ENCODE assay signal across 7 mouse cellular contexts in the genomic region with DNA sequence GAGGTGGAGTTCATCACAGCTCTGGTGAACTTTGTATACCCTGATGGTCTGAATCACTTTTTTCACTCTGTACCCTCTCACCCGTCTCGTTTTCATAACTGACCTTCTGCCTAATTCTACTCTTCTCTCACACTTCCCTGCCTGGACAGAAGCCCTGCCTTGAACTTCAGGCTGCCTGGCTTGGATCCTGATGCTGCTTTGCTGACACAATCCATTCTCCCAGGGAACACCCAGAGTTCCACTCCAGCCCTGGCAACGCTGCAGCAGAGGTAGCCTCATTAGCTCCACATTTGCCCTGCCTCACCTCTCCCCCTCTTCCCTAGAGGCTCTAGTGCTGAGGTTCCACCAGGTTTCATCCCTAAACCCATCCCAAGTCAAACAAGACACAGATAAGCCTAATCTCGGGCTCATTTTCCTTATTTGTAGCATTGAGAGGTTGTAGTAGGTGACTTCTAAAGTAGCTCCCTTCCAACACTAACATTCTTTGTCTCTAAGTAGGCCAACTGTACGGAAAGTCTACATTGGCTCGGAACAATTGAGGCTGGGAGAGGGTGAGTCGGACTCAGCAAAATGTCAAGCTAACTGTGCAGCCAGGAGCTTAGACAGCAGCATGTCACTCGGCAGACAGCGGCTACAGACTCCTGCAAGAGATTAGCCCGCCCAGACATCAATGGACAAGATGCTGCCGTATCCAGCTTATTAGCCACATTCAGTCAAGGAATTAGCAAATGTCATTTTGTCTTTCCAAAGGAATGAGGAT. TPM values are rescaled to one million over a fixed set of nuclear protein-coding genes. Genes with fewer than 3 reads are reported as not detected.
A peak's percentile ranks its signal among the peaks of the same experiment; 100 is the strongest.
DNase-seq lines count a peak whose midpoint lies in the region; ATAC-seq and TF ChIP-seq lines count a peak whose summit lies in the region.

No protein-coding gene starts in this region.

- no peak for ATAC-seq in heart, embryonic 15.5 days (replicated peaks; ENCODE audit: insufficient number of reproducible peaks, insufficient read depth, low FRiP score, low read depth)
- ATAC-seq in liver, embryonic 14.5 days (ENCODE audit: insufficient read depth), result peak; percentile 36; the same call in 1 of the 2 replicates
- no peak for ATAC-seq in forebrain, postnatal 0 days

- peak overlapping the region; percentile 98 for H3K27ac ChIP-seq in brown adipose tissue, adult 24 weeks (replicated peaks; ENCODE audit: low read depth, low read length)
- peak overlapping the region; percentile 57 for H3K27ac ChIP-seq in heart, embryonic 15.5 days
- peak overlapping the region; percentile 73 for H3K27ac ChIP-seq in liver, embryonic 14.5 days
- H3K27ac ChIP-seq in forebrain, postnatal 0 days (ENCODE audit: low read depth, low read length), result no peak overlapping the region

- intact Hi-C loops in left cerebral cortex, postnatal 10 days (cut with DNase I), result no loop called here

- peaks cover 37% of the 10 kb centered on the region for H3K4me1 ChIP-seq in brown adipose tissue, adult 24 weeks (ENCODE audit: control insufficient read depth, insufficient read depth, insufficient read length, low read length)
- H3K4me1 ChIP-seq in heart, embryonic 15.5 days (replicated peaks), result peaks cover 12% of the 10 kb centered on the region
- peaks cover 41 to 51% of the 10 kb centered on the region in 2 experiments for H3K4me1 ChIP-seq in liver, embryonic 14.5 days (replicated peaks; ENCODE audit: control insufficient read depth in 2 of 2, insufficient read depth in 2 of 2, low read length in 1 of 2)
- H3K4me1 ChIP-seq in forebrain, postnatal 0 days (ENCODE audit: insufficient read depth), result no peaks in the 10 kb centered on the region

- no peaks in the 10 kb centered on the region for H3K9me3 ChIP-seq in heart, embryonic 15.5 days (replicated peaks)
- no peaks in the 10 kb centered on the region for H3K9me3 ChIP-seq in liver, embryonic 14.5 days (ENCODE audit: control insufficient read depth, low read length)
- no peaks in the 10 kb centered on the region for H3K9me3 ChIP-seq in forebrain, postnatal 0 days (ENCODE audit: low read length)

- no peak for TF ChIP-seq EP300 in liver, embryonic 14.5 days (IDR thresholded peaks at IDR 0.05; ENCODE audit: low read depth)

- WGBS in heart, embryonic 15.5 days, result 46% methylated on average over 11 of the region's 11 CpGs
- 63% methylated on average over 11 of the region's 11 CpGs for WGBS in liver, embryonic 14.5 days (ENCODE audit: insufficient replicate concordance)
- WGBS in forebrain, postnatal 0 days, result 59% methylated on average over 11 of the region's 11 CpGs

- no peak overlapping the region for H3K9ac ChIP-seq in heart, embryonic 15.5 days
- H3K9ac ChIP-seq in liver, embryonic 14.5 days (replicated peaks), result peak overlapping the region; percentile 29; the same call in 1 of the 2 replicates
- no peak overlapping the region for H3K9ac ChIP-seq in forebrain, postnatal 0 days

- H3K4me3 ChIP-seq in brown adipose tissue, adult 24 weeks (ENCODE audit: insufficient read depth, low read depth, low read length), result no peak overlapping the region
- H3K4me3 ChIP-seq in heart, embryonic 15.5 days, result no peak overlapping the region
- H3K4me3 ChIP-seq in liver, embryonic 14.5 days (ENCODE audit: insufficient read depth in 1 of 2, low read depth in 2 of 2, low read length in 2 of 2), result no peak overlapping the region
- no peak overlapping the region for H3K4me3 ChIP-seq in forebrain, postnatal 0 days (ENCODE audit: low read depth, low read length)

- H3K27me3 ChIP-seq in heart, embryonic 15.5 days, result no peaks in the 10 kb centered on the region
- H3K27me3 ChIP-seq in liver, embryonic 14.5 days (ENCODE audit: control insufficient read depth, insufficient read depth, low read length), result no peaks in the 10 kb centered on the region
- H3K27me3 ChIP-seq in forebrain, postnatal 0 days (ENCODE audit: insufficient read depth, low read length), result no peaks in the 10 kb centered on the region

- H3K36me3 ChIP-seq in heart, embryonic 15.5 days, result no peaks in the 10 kb centered on the region
- H3K36me3 ChIP-seq in liver, embryonic 14.5 days (replicated peaks; ENCODE audit: control insufficient read depth, insufficient read depth, low read depth), result no peaks in the 10 kb centered on the region
- no peaks in the 10 kb centered on the region for H3K36me3 ChIP-seq in forebrain, postnatal 0 days (ENCODE audit: insufficient read depth)

- peak; percentile 78 for DNase-seq in adrenal gland, postnatal 10 days
- no peak for DNase-seq in liver, embryonic 14.5 days (ENCODE audit: low read depth in 3 of 3, low spot score in 3 of 3)
- DNase-seq in thymus, postnatal 0 days (ENCODE audit: low spot score), result no peak
- no peak for DNase-seq in forebrain, postnatal 0 days
- no peak for DNase-seq in left cerebral cortex, postnatal 10 days (ENCODE audit: extremely low spot score in 1 of 2, low spot score in 2 of 2)

- no peak overlapping the region for H3K4me2 ChIP-seq in heart, embryonic 15.5 days
- peak overlapping the region; percentile 25; the same call in 1 of the 2 replicates for H3K4me2 ChIP-seq in liver, embryonic 14.5 days (ENCODE audit: low read depth)
- H3K4me2 ChIP-seq in forebrain, postnatal 0 days (ENCODE audit: low read depth), result no peak overlapping the region

- TF ChIP-seq CTCF in liver, embryonic 14.5 days (IDR thresholded peaks at IDR 0.05; ENCODE audit: low read depth), result no peak
- no peak for TF ChIP-seq CTCF in forebrain, postnatal 0 days (IDR thresholded peaks at IDR 0.05; ENCODE audit: low read depth)

RNA-seq across cellular contexts. Expression of a gene that starts 60.0 kb away (rescaled TPM):
- total RNA-seq in adrenal gland, postnatal 10 days (2021), result 10 to 100 TPM; 46.0 to 52.6 TPM
- 29.0 and 39.6 TPM in 2 replicates for polyA plus RNA-seq in brown adipose tissue, adult 24 weeks (2012; ENCODE audit: insufficient read depth, insufficient read length, missing spikeins)
- polyA plus RNA-seq in heart, embryonic 15.5 days (2015; fragmentation: Nextera tagmentation; extraction: Ambion mirVana), result 41.4 and 44.6 TPM in 2 replicates
- polyA plus RNA-seq in liver, embryonic 14.5 days (2012; rRNA removed), result 18.1 and 32.3 TPM in 2 replicates
- 34.1 and 34.7 TPM in 2 replicates for polyA plus RNA-seq in liver, embryonic 14.5 days (2014; fragmentation: Nextera tagmentation; extraction: Ambion mirVana)
- 70.3 and 75.3 TPM in 2 replicates for polyA plus RNA-seq in thymus, postnatal 0 days (2015; fragmentation: Nextera tagmentation; extraction: Ambion mirVana)
- total RNA-seq in forebrain, postnatal 0 days (2014; rRNA removed), result 22.2 and 28.5 TPM in 2 replicates
- 18.1 and 20.7 TPM in 2 replicates for polyA plus RNA-seq in forebrain, postnatal 0 days (2015; fragmentation: Nextera tagmentation; extraction: Ambion mirVana)
- total RNA-seq in left cerebral cortex, postnatal 10 days (2021), result 10 to 100 TPM; 21.8 to 27.4 TPM
